Mouse (Mus musculus) forebrain, postnatal 0 days (tissue): ENCODE data around the gene Emilin1. TPM values are rescaled to one million over a fixed set of nuclear protein-coding genes. Genes with fewer than 3 reads are reported as not detected.

Source experiments
- ATAC-seq: fragments of 200-750 bp; cut with Nextera tagmentation; 2 replicates; pipeline ENCODE4 v1.8.0; 2017; ENCODE audit warnings: mild to moderate bottlenecking, moderate library complexity
- DNase-seq: peaks from one replicate; pipeline ENCODE4 v3.0.0-alpha.2; 2015
- H3K27ac ChIP-seq: fragments of 300-500 bp; sonication (generic); 2 replicates; pipeline ENCODE4 v1.5.1; 2014; ENCODE audit warnings: low read depth, mild to moderate bottlenecking, antibody characterized with exemption, low read length, moderate library complexity, mixed read lengths
- H3K27me3 ChIP-seq: fragments of 300-500 bp; sonication (generic); 2 replicates; pipeline ENCODE4 v1.6.1; 2014; ENCODE audit warnings: mild to moderate bottlenecking, low read length, mixed read lengths; ENCODE audit not compliant: insufficient read depth
- H3K36me3 ChIP-seq: fragments of 300-500 bp; sonication (generic); 2 replicates; pipeline ENCODE4 v1.6.1; 2014; ENCODE audit warnings: mild to moderate bottlenecking, moderate library complexity; ENCODE audit not compliant: insufficient read depth
- H3K4me1 ChIP-seq: fragments of 300-500 bp; sonication (generic); 2 replicates; pipeline ENCODE4 v1.6.1; 2014; ENCODE audit warnings: antibody characterized with exemption; ENCODE audit not compliant: insufficient read depth
- H3K4me2 ChIP-seq: fragments of 300-500 bp; sonication (generic); 2 replicates; pipeline ENCODE4 v1.6.1; 2014; ENCODE audit warnings: low read depth, mild to moderate bottlenecking, moderate library complexity
- H3K4me3 ChIP-seq: fragments of 300-500 bp; sonication (generic); 2 replicates; pipeline ENCODE4 v1.5.1; 2014; ENCODE audit warnings: low read depth, low read length, mixed read lengths
- H3K9ac ChIP-seq: fragments of 300-500 bp; sonication (generic); 2 replicates; pipeline ENCODE4 v1.6.1; 2014; ENCODE audit warnings: mild to moderate bottlenecking
- H3K9me3 ChIP-seq: fragments of 300-500 bp; sonication (generic); 2 replicates; pipeline ENCODE4 v1.6.1; 2016; ENCODE audit warnings: low read length
- CTCF ChIP-seq: sonication (generic); IDR thresholded peaks from 2 replicates; pipeline ENCODE4 v1.5.1; 2016; ENCODE audit warnings: antibody characterized with exemption, control low read depth, low read depth
- WGBS: fragments of 180-500 bp; shearing (Covaris S2); extraction: QIAGEN DNeasy Blood & Tissue Kit; methylation state at CpG from one replicate; pipeline ENCODE4 v1.1.7; 2014; 5-methylcytosine and 5-hydroxymethylcytosine counted together
- polyA plus RNA-seq: library from polyadenylated mRNA; unstranded; fragments of >200 nt; fragmentation: Nextera tagmentation; extraction: Ambion mirVana; gene quantifications from 2 replicates; pipeline ENCODE4 v1.2.1, GENCODE M21; 2015
- total RNA-seq: library from RNA; depleted of rRNA; stranded (reverse); fragments of >200 nt; gene quantifications from 2 replicates; pipeline ENCODE4 v1.2.3, GENCODE M21; 2014

Gene Emilin1
- total and polyA plus RNA-seq, 2 experiments from 2014 or later = 9.6 to 11.3 TPM

GRCm38 (mm10) chr5:30957891-30958290, 44.7 kb downstream of the Emilin1 start:
- Histone ChIP-seq H3K4me1 (peaks cover 9% of the 10 kb centered on the region; the same call in 1 of the 2 replicates), H3K27me3 (no peaks in the 10 kb centered on the region), H3K9me3 (no peaks in the 10 kb centered on the region), H3K4me3 (no peak overlapping the region), H3K27ac (no peak overlapping the region), H3K36me3 (peaks cover 46% of the 10 kb centered on the region), H3K9ac (no peak overlapping the region), H3K4me2 (peak overlapping the region; percentile 10; the same call in 1 of the 2 replicates)
- TF ChIP-seq CTCF = no peak
- 96% methylated on average over 6 of the region's 6 CpGs for WGBS
- DNase-seq (no peak), ATAC-seq (no peak)

GRCm38 (mm10) chr5:30959198-30959854, 46.1 kb downstream of the Emilin1 start:
- DNase-seq (no peak), ATAC-seq (no peak)
- Histone ChIP-seq H3K27ac (peak overlapping the region; percentile 86), H3K4me3 (peak overlapping the region; percentile 86), H3K9ac (peak overlapping the region; percentile 88), H3K27me3 (no peaks in the 10 kb centered on the region), H3K9me3 (no peaks in the 10 kb centered on the region), H3K36me3 (peaks cover 32% of the 10 kb centered on the region), H3K4me2 (peak overlapping the region; percentile 83), H3K4me1 (peaks cover 9% of the 10 kb centered on the region; the same call in 1 of the 2 replicates)
- 35% methylated on average over 19 of the region's 19 CpGs for WGBS
- TF ChIP-seq CTCF = no peak

GRCm38 (mm10) chr5:30959966-30960501, 46.8 kb downstream of the Emilin1 start, which contains the start of gene Preb:
Gene Preb, minus strand, starts transcription at chr5:30960361.
- Histone ChIP-seq H3K36me3 (peaks cover 24% of the 10 kb centered on the region), H3K27ac (peak within 1 kb of the TSS; percentile 86), H3K4me2 (peak within 1 kb of the TSS; percentile 83), H3K4me1 (peaks cover 9% of the 10 kb centered on the region; the same call in 1 of the 2 replicates), H3K27me3 (no peaks in the 10 kb centered on the region), H3K9ac (peak within 1 kb of the TSS; percentile 88), H3K4me3 (peak within 1 kb of the TSS; percentile 86), H3K9me3 (no peaks in the 10 kb centered on the region)
- peak; percentile 49; the same call in 1 of the 2 replicates for TF ChIP-seq CTCF
- 3% methylated on average over 56 of the region's 56 CpGs for WGBS
- DNase-seq (peak; percentile 100), ATAC-seq (peak; percentile 98)

GRCm38 (mm10) chr5:30960814-30961213, 47.6 kb downstream of the Emilin1 start:
- no peak for TF ChIP-seq CTCF
- Histone ChIP-seq H3K4me2 (peak overlapping the region; percentile 83), H3K4me1 (peaks cover 9% of the 10 kb centered on the region; the same call in 1 of the 2 replicates), H3K36me3 (peaks cover 18% of the 10 kb centered on the region), H3K27ac (0 out of 2 replicates have a peak overlapping the region, but pooled peaks have one; percentile 30), H3K4me3 (no peak overlapping the region), H3K27me3 (no peaks in the 10 kb centered on the region), H3K9me3 (no peaks in the 10 kb centered on the region), H3K9ac (peak overlapping the region; percentile 39; the same call in 1 of the 2 replicates)
- no peak for ATAC-seq
- DNase-seq = no peak
- 88% methylated on average over 2 of the region's 2 CpGs for WGBS

GRCm38 (mm10) chr5:30961545-30962505, 48.6 kb downstream of the Emilin1 start:
- no peaks in the 10 kb centered on the region for H3K9me3 ChIP-seq
- H3K9ac ChIP-seq = no peak overlapping the region
- no peak for DNase-seq
- H3K4me3 ChIP-seq = no peak overlapping the region
- peaks cover 9% of the 10 kb centered on the region; the same call in 1 of the 2 replicates for H3K4me1 ChIP-seq
- WGBS = 82% methylated on average over 10 of the region's 10 CpGs
- H3K27me3 ChIP-seq = no peaks in the 10 kb centered on the region
- TF ChIP-seq CTCF = no peak
- H3K4me2 ChIP-seq = no peak overlapping the region
- H3K27ac ChIP-seq = no peak overlapping the region
- peaks cover 15% of the 10 kb centered on the region for H3K36me3 ChIP-seq
- no peak for ATAC-seq

GRCm38 (mm10) chr5:30963916-30964315, 50.7 kb downstream of the Emilin1 start:
- no peak overlapping the region for H3K9ac ChIP-seq
- 62% methylated on average over 3 of the region's 3 CpGs for WGBS

More at GRCm38 (mm10) chr5:30963916-30964315, 50.7 kb downstream of the Emilin1 start:
- no peaks in the 10 kb centered on the region for H3K27me3 ChIP-seq
- no peaks in the 10 kb centered on the region for H3K9me3 ChIP-seq
- no peak for DNase-seq
- no peak for ATAC-seq
- no peak overlapping the region for H3K27ac ChIP-seq
- no peaks in the 10 kb centered on the region for H3K36me3 ChIP-seq
- peaks cover 5% of the 10 kb centered on the region; the same call in 1 of the 2 replicates for H3K4me1 ChIP-seq
- no peak overlapping the region for H3K4me3 ChIP-seq
- no peak overlapping the region for H3K4me2 ChIP-seq
- TF ChIP-seq CTCF = no peak
